Mouse (Mus musculus) midbrain, postnatal 0 days (tissue): Measurements from ENCODE around the gene Myt1l. TPM values are rescaled to one million over a fixed set of nuclear protein-coding genes. Genes with fewer than 3 reads are reported as not detected.
A peak's percentile ranks its signal among the peaks of the same experiment; 100 is the strongest.

Source experiments
- ATAC-seq: fragments of 200-750 bp; cut with Nextera tagmentation; 2 replicates; pipeline ENCODE4 v1.8.0; 2017; ENCODE audit warnings: moderate number of reproducible peaks, mild to moderate bottlenecking, moderate TSS enrichment, moderate library complexity; ENCODE audit not compliant: low FRiP score
- DNase-seq: peaks from one replicate; pipeline ENCODE4 v3.0.0-alpha.2; 2015; ENCODE audit warnings: low spot score
- H3K27ac ChIP-seq: fragments of 300-500 bp; sonication (generic); 2 replicates; pipeline ENCODE4 v1.5.1; 2014; ENCODE audit warnings: low read depth, mild to moderate bottlenecking, low read length, mixed read lengths
- H3K27me3 ChIP-seq: fragments of 300-500 bp; sonication (generic); 2 replicates; pipeline ENCODE4 v1.6.1; 2014; ENCODE audit warnings: low read length, control low read depth, mixed read lengths; ENCODE audit not compliant: insufficient read depth
- H3K36me3 ChIP-seq: fragments of 300-500 bp; sonication (generic); 2 replicates; pipeline ENCODE4 v1.6.1; 2014; ENCODE audit warnings: low read length, control low read depth, mixed read lengths; ENCODE audit not compliant: insufficient read depth
- H3K4me1 ChIP-seq: fragments of 300-500 bp; sonication (generic); 2 replicates; pipeline ENCODE4 v1.6.1; 2014; ENCODE audit warnings: mild to moderate bottlenecking, control low read depth, antibody characterized with exemption, low read length, mixed read lengths; ENCODE audit not compliant: insufficient read depth
- H3K4me2 ChIP-seq: fragments of 300-500 bp; sonication (generic); 2 replicates; pipeline ENCODE4 v1.6.1; 2014; ENCODE audit warnings: low read depth, mild to moderate bottlenecking, low read length, mixed read lengths; ENCODE audit not compliant: poor library complexity, severe bottlenecking
- H3K4me3 ChIP-seq: fragments of 300-500 bp; sonication (generic); 2 replicates; pipeline ENCODE4 v1.5.1; 2014; ENCODE audit warnings: low read depth, mild to moderate bottlenecking, low read length, moderate library complexity
- H3K9ac ChIP-seq: fragments of 300-500 bp; sonication (generic); replicated peaks from 2 replicates; pipeline ENCODE4 v1.6.1; 2014; ENCODE audit warnings: mild to moderate bottlenecking, low read length, moderate library complexity, mixed read lengths; ENCODE audit not compliant: poor library complexity, severe bottlenecking
- H3K9me3 ChIP-seq: fragments of 300-500 bp; sonication (generic); 2 replicates; pipeline ENCODE4 v1.6.1; 2016; ENCODE audit warnings: low read length, control low read depth
- CTCF ChIP-seq: IDR thresholded peaks from 2 replicates; pipeline ENCODE4 v1.5.1; 2016; ENCODE audit warnings: antibody characterized with exemption, mild to moderate bottlenecking
- WGBS: fragments of 180-500 bp; shearing (Covaris S2); extraction: QIAGEN DNeasy Blood & Tissue Kit; methylation state at CpG from one replicate; pipeline ENCODE4 v1.1.7; 2014; 5-methylcytosine and 5-hydroxymethylcytosine counted together
- polyA plus RNA-seq: library from polyadenylated mRNA; unstranded; fragments of >200 nt; fragmentation: Nextera tagmentation; extraction: Ambion mirVana; gene quantifications from 2 replicates; pipeline ENCODE4 v1.2.1, GENCODE M21; 2015
- total RNA-seq: library from RNA; depleted of rRNA; stranded (reverse); fragments of >200 nt; gene quantifications from 2 replicates; pipeline ENCODE4 v1.2.3, GENCODE M21; 2014

Gene Myt1l
- total and polyA plus RNA-seq, 2 experiments from 2014 or later: 104 to 223 TPM

DNA sequence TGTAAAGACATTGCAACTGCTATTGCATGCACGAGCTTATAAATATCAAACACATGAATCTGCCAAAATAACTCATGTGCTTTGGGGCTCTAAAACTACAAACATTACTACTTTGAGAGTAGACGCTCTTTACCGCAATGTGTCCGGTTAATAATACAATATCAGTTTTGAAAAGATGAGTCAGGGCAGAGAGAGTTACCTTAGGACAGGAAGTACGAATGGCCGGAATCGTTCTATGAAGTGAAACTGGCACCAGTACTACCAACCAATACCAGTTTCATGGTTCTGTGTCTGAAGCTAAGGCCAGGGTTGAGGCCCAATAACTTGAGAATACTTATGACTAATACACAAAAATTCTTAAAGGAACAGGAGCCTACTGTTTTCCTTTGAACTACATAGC is 2.6 kb downstream of the Myt1l start:
- Histone ChIP-seq H3K27me3 (no peaks in the 10 kb centered on the region), H3K9me3 (no peaks in the 10 kb centered on the region), H3K4me3 (peak overlapping the region; percentile 39), H3K4me1 (no peaks in the 10 kb centered on the region; the same call in 1 of the 2 replicates), H3K4me2 (peak overlapping the region; percentile 55), H3K36me3 (no peaks in the 10 kb centered on the region), H3K27ac (peak overlapping the region; percentile 87), H3K9ac (peak overlapping the region; percentile 60)
- DNase-seq: no peak
- no peak for ATAC-seq
- TF ChIP-seq CTCF: no peak
- WGBS: 17% methylated on average over 7 of the region's 7 CpGs

GRCm38 (mm10) chr12:29533071-29533876 is 5.1 kb downstream of the Myt1l start:
- no peaks in the 10 kb centered on the region for H3K27me3 ChIP-seq
- peak overlapping the region; percentile 96 for H3K27ac ChIP-seq
- no peaks in the 10 kb centered on the region for H3K9me3 ChIP-seq
- peak overlapping the region; percentile 77 for H3K4me2 ChIP-seq
- peak overlapping the region; percentile 58 for H3K4me3 ChIP-seq
- DNase-seq (peak; percentile 64), ATAC-seq (peak; percentile 78)
- H3K9ac ChIP-seq: peak overlapping the region; percentile 81
- 12% methylated on average over 14 of the region's 14 CpGs for WGBS
- peak; percentile 56 for TF ChIP-seq CTCF
- H3K36me3 ChIP-seq: no peaks in the 10 kb centered on the region
- H3K4me1 ChIP-seq: peaks cover under 1% of the 10 kb centered on the region; the same call in 1 of the 2 replicates

GRCm38 (mm10) chr12:29534326-29534725 is 6.1 kb downstream of the Myt1l start:
- H3K27me3 ChIP-seq: no peaks in the 10 kb centered on the region
- peak overlapping the region; percentile 96 for H3K27ac ChIP-seq
- H3K4me1 ChIP-seq: peaks cover 4% of the 10 kb centered on the region; the same call in 1 of the 2 replicates
- ATAC-seq (no peak), DNase-seq (peak; percentile 54)
- peak overlapping the region; percentile 81 for H3K9ac ChIP-seq
- H3K4me2 ChIP-seq: peak overlapping the region; percentile 77
- H3K36me3 ChIP-seq: no peaks in the 10 kb centered on the region
- no peaks in the 10 kb centered on the region for H3K9me3 ChIP-seq
- TF ChIP-seq CTCF: peak; percentile 10; the same call in 1 of the 2 replicates
- WGBS: 2% methylated on average over 6 of the region's 6 CpGs
- peak overlapping the region; percentile 58 for H3K4me3 ChIP-seq

GRCm38 (mm10) chr12:29534761-29535300 is 6.6 kb downstream of the Myt1l start:
- peak overlapping the region; percentile 77 for H3K4me2 ChIP-seq
- H3K4me1 ChIP-seq: peaks cover 4% of the 10 kb centered on the region; the same call in 1 of the 2 replicates
- ATAC-seq (no peak), DNase-seq (peak; percentile 64)
- peak overlapping the region; percentile 81 for H3K9ac ChIP-seq
- H3K9me3 ChIP-seq: no peaks in the 10 kb centered on the region
- H3K36me3 ChIP-seq: no peaks in the 10 kb centered on the region
- no peaks in the 10 kb centered on the region for H3K27me3 ChIP-seq
- TF ChIP-seq CTCF: peak; percentile 8; the same call in 1 of the 2 replicates
- peak overlapping the region; percentile 58 for H3K4me3 ChIP-seq
- H3K27ac ChIP-seq: peak overlapping the region; percentile 96
- under 1% methylated on average over 25 of the region's 25 CpGs for whole genome bisulfite sequencing

DNA sequence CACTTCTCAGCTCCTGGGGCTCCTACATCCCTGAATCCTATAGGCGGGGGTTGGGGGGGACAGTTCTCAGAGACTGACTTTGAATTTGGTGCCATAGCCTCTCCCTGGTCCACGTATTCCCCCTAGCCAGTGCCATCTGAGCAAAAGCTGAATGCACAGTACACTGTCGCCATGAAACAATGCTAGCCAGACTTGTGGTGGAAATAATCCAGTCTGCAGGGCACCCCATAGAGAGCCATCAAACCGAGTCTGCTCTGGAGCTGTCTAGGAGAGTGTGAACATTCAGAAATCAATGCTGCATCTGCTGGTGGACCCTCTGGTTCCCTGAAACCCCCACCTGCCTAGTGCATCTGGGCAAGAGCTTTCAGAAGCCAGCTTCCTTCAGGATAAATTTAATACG is 9.7 kb downstream of the Myt1l start:
- Histone ChIP-seq H3K27ac (peak overlapping the region; percentile 86), H3K36me3 (0 out of 2 replicates have a peak, but pooled peaks cover 3% of the 10 kb centered on the region), H3K4me1 (peaks cover 13% of the 10 kb centered on the region; the same call in 1 of the 2 replicates), H3K4me2 (peak overlapping the region; percentile 77), H3K9me3 (no peaks in the 10 kb centered on the region), H3K4me3 (peak overlapping the region; percentile 58), H3K27me3 (no peaks in the 10 kb centered on the region), H3K9ac (peak overlapping the region; percentile 81)
- WGBS: 17% methylated on average over 5 of the region's 5 CpGs
- ATAC-seq (peak; percentile 53; the same call in 1 of the 2 replicates), DNase-seq (peak; percentile 65)
- no peak for TF ChIP-seq CTCF

DNA sequence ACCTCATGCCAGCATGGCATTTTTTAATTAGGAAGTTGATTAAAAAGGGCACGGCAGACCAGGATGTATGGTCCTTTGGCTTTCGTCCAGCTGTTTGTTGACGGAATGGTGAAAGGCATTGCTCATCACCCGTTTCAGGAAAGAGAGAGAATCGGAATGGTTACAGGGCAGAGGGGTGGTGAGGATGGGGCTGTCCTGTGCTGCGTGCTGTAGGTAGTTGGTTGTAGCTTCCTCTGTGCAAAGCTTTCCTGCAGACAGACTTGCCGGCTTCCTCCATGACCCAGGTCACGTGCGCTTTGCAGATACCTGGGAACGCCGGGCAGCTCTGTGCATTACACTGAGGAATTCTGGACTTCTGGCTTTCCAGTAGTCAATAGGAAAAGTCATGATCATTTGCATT is 10.3 kb downstream of the Myt1l start:
- Histone ChIP-seq H3K4me2 (peak overlapping the region; percentile 77), H3K4me1 (peaks cover 14% of the 10 kb centered on the region; the same call in 1 of the 2 replicates), H3K27ac (peak overlapping the region; percentile 86), H3K4me3 (peak overlapping the region; percentile 58), H3K9me3 (no peaks in the 10 kb centered on the region), H3K36me3 (0 out of 2 replicates have a peak, but pooled peaks cover 3% of the 10 kb centered on the region), H3K9ac (peak overlapping the region; percentile 81), H3K27me3 (no peaks in the 10 kb centered on the region)
- 29% methylated on average over 11 of the region's 11 CpGs for WGBS
- no peak for TF ChIP-seq CTCF
- ATAC-seq (no peak), DNase-seq (peak; percentile 64)
